Mouse (Mus musculus): ENCODE measurements at regions not wholly inside any gene's neighbourhood (a gene's known extent, or its start where the extent isn't known, plus 50 kb on each side); places are given as distances from the start of the nearest gene placed in this dataset.

DNA sequence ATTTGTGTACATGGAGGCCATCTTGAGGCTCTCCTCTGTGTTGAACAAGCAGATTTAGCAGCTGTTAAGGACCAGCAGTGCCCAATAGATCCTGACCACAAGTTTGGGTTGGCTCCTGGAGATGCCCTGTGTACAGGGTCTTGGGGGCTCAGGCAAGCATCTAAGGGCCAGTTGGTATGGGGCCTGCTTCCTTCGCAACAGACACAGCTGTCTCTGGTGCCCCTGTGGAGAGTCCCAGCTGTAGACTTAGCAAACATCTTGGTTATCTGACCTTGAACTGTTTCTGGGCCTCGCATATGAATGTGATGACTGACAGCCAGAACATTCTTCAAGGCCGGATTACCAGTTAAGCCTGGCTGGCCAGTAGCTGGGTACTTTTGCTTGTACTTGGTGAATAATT lies 135.4 kb upstream of the Runx1 start:
- TF ChIP-seq CTCF (IDR thresholded peaks at IDR 0.05; ENCODE audit: low read depth) (no peak), EP300 (IDR thresholded peaks at IDR 0.05; ENCODE audit: low read depth) (no peak)
